In the genomic region with DNA sequence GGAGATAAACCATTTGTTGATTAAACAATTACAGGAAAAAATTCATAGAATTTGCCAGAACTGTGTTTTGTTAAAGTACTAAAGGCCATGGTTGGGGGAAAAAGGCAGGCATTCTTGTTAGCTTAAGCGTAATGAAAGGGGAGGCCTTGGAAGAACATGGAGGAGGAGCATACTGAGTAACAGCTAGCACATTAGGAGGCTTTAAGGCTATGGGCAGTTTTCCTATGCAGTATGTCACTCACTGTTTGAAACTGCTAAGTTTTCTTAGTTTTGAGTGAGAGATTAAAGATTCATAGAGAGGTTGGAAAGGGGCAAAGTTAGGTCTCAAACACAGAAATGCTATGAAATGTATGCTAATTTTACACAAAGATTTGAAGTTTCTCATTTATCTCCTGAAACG, we compare ENCODE assay signal across 35 mouse cellular contexts.
"Had no signal": no experiment of that assay in that cellular context is flagged by ENCODE, and none has a peak within 500 bp of the region (broad histone marks: within the 10 kb centered on the region; RNA-seq: fewer than 3 reads in every experiment).

No protein-coding gene starts in this region.

- H3K4me3 ChIP-seq: heart, embryonic 12.5 days; heart, embryonic 13.5 days; heart, embryonic 15.5 days; hindbrain, embryonic 10.5 days; hindbrain, embryonic 12.5 days; hindbrain, embryonic 13.5 days; hindbrain, embryonic 15.5 days; intestine, embryonic 15.5 days; kidney, embryonic 15.5 days; layer of hippocampus, adult 2 months; left cerebral cortex, adult 2 months had no signal

- H3K36me3 ChIP-seq: heart, embryonic 12.5 days; heart, embryonic 13.5 days; heart, embryonic 15.5 days; hindbrain, embryonic 10.5 days; hindbrain, embryonic 12.5 days; hindbrain, embryonic 13.5 days; hindbrain, embryonic 15.5 days; intestine, embryonic 15.5 days; kidney, embryonic 15.5 days had no signal

- H3K9ac ChIP-seq: heart, embryonic 12.5 days; heart, embryonic 13.5 days; heart, embryonic 15.5 days; hindbrain, embryonic 12.5 days; hindbrain, embryonic 13.5 days; hindbrain, embryonic 14.5 days; hindbrain, embryonic 15.5 days; intestine, embryonic 15.5 days; kidney, embryonic 15.5 days had no signal

- H3K27ac ChIP-seq: heart, embryonic 13.5 days; heart, embryonic 15.5 days; hindbrain, embryonic 10.5 days; hindbrain, embryonic 12.5 days; hindbrain, embryonic 13.5 days; hindbrain, embryonic 14.5 days; hindbrain, embryonic 15.5 days; hindbrain, postnatal 0 days; intestine, embryonic 15.5 days; kidney, embryonic 15.5 days; kidney, postnatal 0 days; layer of hippocampus, adult 2 months; left cerebral cortex, adult 2 months had no signal

- DNase-seq: heart, postnatal 10 days; heart, postnatal 14 days; heart, postnatal 36 days; heart, postnatal 4 days; kidney, adult 11 months; kidney, adult 18-20 months; kidney, adult 2 months; kidney, adult 8-10 months; kidney, adult 9 months; kidney, postnatal 10 days; kidney, postnatal 14 days; kidney, postnatal 25 days; kidney, postnatal 36 days; kidney, postnatal 4 days; layer of hippocampus, adult 9-11 months; layer of hippocampus, postnatal 36 days had no signal

- ATAC-seq: hindbrain, embryonic 16.5 days; hindbrain, postnatal 0 days; inflammation-experienced regulatory T-cells, adult 6 months; intestine, embryonic 15.5 days; intestine, embryonic 16.5 days; intestine, postnatal 0 days had no signal

- H3K9me3 ChIP-seq: heart, embryonic 12.5 days; heart, embryonic 13.5 days; heart, embryonic 15.5 days; hindbrain, embryonic 10.5 days; hindbrain, embryonic 12.5 days; hindbrain, embryonic 13.5 days; hindbrain, embryonic 15.5 days; intestine, embryonic 15.5 days; kidney, embryonic 15.5 days had no signal

- H3K27me3 ChIP-seq: heart, embryonic 12.5 days; heart, embryonic 13.5 days; heart, embryonic 15.5 days; hindbrain, embryonic 12.5 days; intestine, embryonic 15.5 days; kidney, embryonic 15.5 days had no signal

- H3K4me2 ChIP-seq: heart, embryonic 11.5 days; heart, embryonic 12.5 days; heart, embryonic 13.5 days; heart, embryonic 15.5 days; hindbrain, embryonic 12.5 days; hindbrain, embryonic 13.5 days; hindbrain, embryonic 14.5 days; hindbrain, embryonic 15.5 days; intestine, embryonic 15.5 days; kidney, embryonic 15.5 days had no signal
